ENCODE assay signal across 12 mouse cellular contexts in the genomic region with DNA sequence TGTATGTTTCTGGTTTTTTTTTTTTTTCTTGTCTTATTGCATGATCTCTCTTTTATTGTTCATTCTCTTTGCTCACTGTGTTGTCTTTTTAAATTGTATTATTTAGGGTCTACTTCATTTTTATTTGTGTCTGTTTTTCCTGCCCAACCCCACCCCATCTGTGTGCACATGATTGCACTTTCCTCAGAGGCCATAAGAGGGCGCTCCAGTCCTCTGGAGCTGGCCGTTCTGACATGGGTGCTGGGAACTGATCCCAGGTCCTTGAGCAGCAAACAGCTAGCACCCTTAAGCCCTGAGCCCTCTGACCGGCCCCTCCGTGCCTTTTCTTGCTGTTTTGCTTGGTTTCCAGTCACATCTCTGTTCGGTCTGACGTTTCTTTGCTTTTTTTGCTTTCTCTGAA. TPM values are rescaled to one million over a fixed set of nuclear protein-coding genes. Genes with fewer than 3 reads are reported as not detected.
DNase-seq lines count a peak whose midpoint lies in the region; TF ChIP-seq lines count a peak whose summit lies in the region.
"Had no signal": no experiment of that assay in that cellular context is flagged by ENCODE, and none has a peak within 500 bp of the region (broad histone marks: within the 10 kb centered on the region; RNA-seq: fewer than 3 reads in every experiment).

No protein-coding gene starts in this region.

- H3K27me3 ChIP-seq in kidney, adult 2 months (replicated peaks; ENCODE audit: control insufficient read depth, insufficient read depth, low read length): no peaks in the 10 kb centered on the region
- no peaks in the 10 kb centered on the region for H3K27me3 ChIP-seq in spleen, adult 2 months (ENCODE audit: control insufficient read depth, insufficient read depth, low read length)
- H3K27me3 ChIP-seq in embryonic facial prominence, embryonic 10.5 days (replicated peaks; ENCODE audit: low read depth, poor library complexity, severe bottlenecking): peaks cover 36% of the 10 kb centered on the region

- TF ChIP-seq POLR2A in kidney, adult 2 months (IDR thresholded peaks at IDR 0.05; ENCODE audit: low read depth, low read length): no peak
- TF ChIP-seq POLR2A in spleen, adult 2 months (IDR thresholded peaks at IDR 0.05; ENCODE audit: low read depth, low read length): no peak

- H3K36me3 ChIP-seq in kidney, adult 2 months (ENCODE audit: control insufficient read depth, insufficient read depth, low read length): no peaks in the 10 kb centered on the region
- H3K36me3 ChIP-seq in spleen, adult 2 months (ENCODE audit: control insufficient read depth, insufficient read depth, low read length): peaks cover 37% of the 10 kb centered on the region
- H3K36me3 ChIP-seq in embryonic facial prominence, embryonic 10.5 days (replicated peaks): peaks cover 52% of the 10 kb centered on the region
- H3K36me3 ChIP-seq: hindbrain, embryonic 12.5 days had no signal

- H3K4me3 ChIP-seq in kidney, adult 2 months (ENCODE audit: insufficient read depth, low read depth, low read length): no peak overlapping the region
- H3K4me3 ChIP-seq in spleen, adult 2 months (ENCODE audit: extremely low read depth, insufficient read depth, insufficient read length): no peak overlapping the region
- H3K4me3 ChIP-seq in embryonic facial prominence, embryonic 10.5 days: 0 out of 2 replicates have a peak overlapping the region, but pooled peaks have one; percentile 69
- H3K4me3 ChIP-seq: hindbrain, embryonic 12.5 days; limb, embryonic 12.5 days had no signal

- H3K4me1 ChIP-seq in kidney, adult 2 months (ENCODE audit: control insufficient read depth, insufficient read depth, low read length): peaks cover 6% of the 10 kb centered on the region
- H3K4me1 ChIP-seq in spleen, adult 2 months (ENCODE audit: control insufficient read depth, insufficient read depth, insufficient read length): peaks cover 30% of the 10 kb centered on the region
- peaks cover 49% of the 10 kb centered on the region for H3K4me1 ChIP-seq in embryonic facial prominence, embryonic 10.5 days

- 0 out of 2 replicates have a peak, but pooled peaks have one; percentile 10 for TF ChIP-seq CTCF in kidney, adult 2 months (conservative IDR thresholded peaks at IDR 0.05; ENCODE audit: insufficient read depth, insufficient read length, low read depth, low read length)
- TF ChIP-seq CTCF in spleen, adult 2 months (IDR thresholded peaks at IDR 0.05; ENCODE audit: extremely low read depth, insufficient read depth, insufficient read length, insufficient replicate concordance): 0 out of 2 replicates have a peak, but pooled peaks have one; percentile 7

- DNase-seq in kidney, adult 2 months: no peak
- no peak for DNase-seq in kidney, adult 8-10 months
- no peak for DNase-seq in spleen, adult 2 months (ENCODE audit: low read depth in 1 of 2, low spot score in 2 of 2)
- DNase-seq in spleen, adult 12 weeks (ENCODE audit: low spot score): no peak
- no peak for DNase-seq in embryonic facial prominence, embryonic 10.5 days (ENCODE audit: low spot score)
- DNase-seq in adrenal gland, adult (ENCODE audit: inconsistent age in 2 of 2, low spot score in 1 of 2): no peak
- no peak for DNase-seq in cerebellum, postnatal 10 days
- DNase-seq: adrenal gland, adult 2 months; cerebellum, adult 11-12 months had no signal

- WGBS in kidney, adult 2 months: 92% methylated on average over 6 of the region's 6 CpGs
- 98% methylated on average over 6 of the region's 6 CpGs for WGBS in spleen, adult 2 months
- WGBS in embryonic facial prominence, embryonic 10.5 days: 87% methylated on average over 6 of the region's 6 CpGs

- H3K27ac ChIP-seq in kidney, adult 2 months (ENCODE audit: insufficient read depth, low read depth, low read length): no peak overlapping the region
- no peak overlapping the region for H3K27ac ChIP-seq in spleen, adult 2 months (ENCODE audit: insufficient read depth, low read length)
- no peak overlapping the region for H3K27ac ChIP-seq in embryonic facial prominence, embryonic 10.5 days (replicated peaks)
- H3K27ac ChIP-seq: hindbrain, embryonic 12.5 days; limb, embryonic 12.5 days had no signal

- peaks cover 9% of the 10 kb centered on the region; the same call in 1 of the 2 replicates for H3K9me3 ChIP-seq in embryonic facial prominence, embryonic 10.5 days

RNA-seq across cellular contexts. Expression of a gene that starts 3.2 kb away (rescaled TPM):
- polyA plus RNA-seq in kidney, adult 2 months (2012; rRNA removed): 52.3 and 55.5 TPM in 2 replicates
- polyA plus RNA-seq in spleen, adult 2 months (2012; rRNA removed): 297 and 409 TPM in 2 replicates
- polyA plus RNA-seq in embryonic facial prominence, embryonic 10.5 days (2016; fragmentation: Nextera tagmentation; extraction: Ambion mirVana): 234 and 253 TPM in 2 replicates

RNA-seq across cellular contexts. Expression of a gene that starts 4.7 kb away (rescaled TPM):
- polyA plus RNA-seq in kidney, adult 2 months (2012; rRNA removed): 10.6 and 11.8 TPM in 2 replicates
- 50.4 and 64.5 TPM in 2 replicates for polyA plus RNA-seq in spleen, adult 2 months (2012; rRNA removed)
- polyA plus RNA-seq in embryonic facial prominence, embryonic 10.5 days (2016; fragmentation: Nextera tagmentation; extraction: Ambion mirVana): 2.9 and 3.2 TPM in 2 replicates

RNA-seq across cellular contexts. Expression of a gene that starts 7.4 kb away (rescaled TPM):
- polyA plus RNA-seq in kidney, adult 2 months (2012; rRNA removed): 262 and 316 TPM in 2 replicates
- 266 and 371 TPM in 2 replicates for polyA plus RNA-seq in spleen, adult 2 months (2012; rRNA removed)
- 12.3 and 12.4 TPM in 2 replicates for polyA plus RNA-seq in embryonic facial prominence, embryonic 10.5 days (2016; fragmentation: Nextera tagmentation; extraction: Ambion mirVana)

RNA-seq across cellular contexts. Expression of a gene that starts 21.0 kb away (rescaled TPM):
- 1.6 and 2.0 TPM in 2 replicates for polyA plus RNA-seq in kidney, adult 2 months (2012; rRNA removed)
- 0.12 and 0.16 TPM in 2 replicates for polyA plus RNA-seq in spleen, adult 2 months (2012; rRNA removed)
- polyA plus RNA-seq in embryonic facial prominence, embryonic 10.5 days (2016; fragmentation: Nextera tagmentation; extraction: Ambion mirVana): 0.13 and 0.44 TPM in 2 replicates
- polyA plus RNA-seq: urinary bladder, adult 2 months had no signal

RNA-seq across cellular contexts. Expression of a gene that starts 24.9 kb away (rescaled TPM):
- polyA plus RNA-seq in kidney, adult 2 months (2012; rRNA removed): 9.6 and 25.5 TPM in 2 replicates
- 492 and 574 TPM in 2 replicates for polyA plus RNA-seq in spleen, adult 2 months (2012; rRNA removed)
- polyA plus RNA-seq in embryonic facial prominence, embryonic 10.5 days (2016; fragmentation: Nextera tagmentation; extraction: Ambion mirVana): 11.2 and 11.3 TPM in 2 replicates

Comparison
In these comparisons a context has a peak if more than half of its experiments do, and no peak if none do; other contexts are left out.
1. RNA of a gene that starts 7.4 kb away (polyA plus RNA-seq): 266 to 371 TPM in spleen, adult 2 months and 262 to 316 TPM in kidney, adult 2 months; 12.3 to 12.4 TPM in embryonic facial prominence, embryonic 10.5 days; every median in the first group is over 10 times any median in the second.